Mouse (Mus musculus) monocyte, adult 2 months (primary cell): ENCODE measurements around the gene Odf3l2.

ENCODE experiments used
- DNase-seq, 2 experiments: peaks; one replicate each; pipeline ENCODE4 v3.0.0; 2022; ENCODE audit warnings: low spot score in 2 of 2, low read depth in 1 of 2

The Odf3l2 gene

GRCm38 (mm10) chr10:79631432-79631831 lies 14.1 kb downstream of the Odf3l2 start:
- no peak for DNase-seq

DNA sequence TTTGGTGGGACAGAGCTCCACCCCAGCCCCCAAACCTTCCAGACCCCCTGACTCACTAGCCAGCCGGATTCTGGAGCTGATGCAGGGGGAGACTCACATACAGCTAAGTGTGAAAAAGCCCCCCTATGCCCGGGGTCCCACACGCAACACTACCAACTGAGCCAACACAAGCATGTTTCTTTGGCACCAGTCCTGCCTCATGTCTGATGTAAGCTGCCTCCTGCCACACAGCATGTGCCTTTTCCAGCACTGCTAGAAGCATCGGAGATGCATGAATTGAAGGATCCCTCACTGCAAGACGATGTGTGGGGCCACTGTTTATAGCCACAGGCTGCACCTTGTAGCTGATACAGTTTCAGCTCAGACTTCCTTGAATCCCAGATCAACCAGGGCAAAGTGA lies 17.2 kb downstream of the Odf3l2 start:
- DNase-seq: no peak

DNA sequence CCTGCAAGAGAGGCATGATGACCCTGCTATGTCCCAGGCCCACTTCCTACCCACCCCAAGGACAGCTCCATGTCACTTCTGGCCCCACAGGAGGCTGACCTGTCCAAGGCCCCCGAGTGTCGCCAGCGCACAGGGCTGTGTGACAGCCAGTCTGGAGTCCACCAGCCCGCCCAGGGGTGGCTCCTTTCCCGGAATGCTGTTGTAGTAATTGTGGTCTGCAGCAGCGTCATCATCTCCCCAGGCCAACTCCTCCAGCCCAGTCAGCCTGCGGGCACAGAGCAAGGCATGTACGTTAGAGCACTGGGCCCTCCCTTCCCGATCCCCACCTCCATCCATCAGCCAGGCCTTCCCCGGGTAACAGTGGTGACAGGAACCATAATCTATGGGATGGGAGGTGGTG lies 19.4 kb downstream of the Odf3l2 start:
- DNase-seq: no peak

- DNase-seq: no peak
Measured at GRCm38 (mm10) chr10:79625398-79625797, 20.1 kb downstream of the Odf3l2 start.

- no peak for DNase-seq
Measured at GRCm38 (mm10) chr10:79623950-79624349, 21.6 kb downstream of the Odf3l2 start.

DNA sequence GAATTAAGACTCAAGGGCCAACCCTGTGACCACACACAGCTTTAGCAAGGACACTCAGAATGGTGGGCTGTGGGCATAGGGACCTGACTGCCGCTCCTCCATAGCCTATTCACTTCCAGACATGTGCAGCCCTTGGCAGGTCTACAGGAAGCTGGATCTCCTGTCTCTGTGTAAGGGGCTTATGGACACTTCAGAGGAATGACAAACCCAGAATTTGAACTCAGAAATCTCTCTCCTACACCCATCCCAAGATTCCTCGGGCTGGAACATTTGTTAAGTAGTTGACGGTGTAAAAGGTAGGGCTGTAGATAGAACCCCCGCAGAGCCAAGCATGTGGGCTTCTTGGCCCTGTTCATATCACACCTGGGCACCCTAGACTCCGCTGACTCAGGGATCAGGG lies 29.2 kb downstream of the Odf3l2 start:
- DNase-seq: no peak

GRCm38 (mm10) chr10:79615860-79616259 lies 29.7 kb downstream of the Odf3l2 start:
- no peak for DNase-seq

GRCm38 (mm10) chr10:79614305-79614643 lies 31.3 kb downstream of the Odf3l2 start:
- no peak for DNase-seq

- no peak for DNase-seq
Measured at GRCm38 (mm10) chr10:79613578-79614304, 31.8 kb downstream of the Odf3l2 start, which contains the start of gene C2cd4c. TSS of gene C2cd4c (minus strand) at chr10:79614025.

DNA sequence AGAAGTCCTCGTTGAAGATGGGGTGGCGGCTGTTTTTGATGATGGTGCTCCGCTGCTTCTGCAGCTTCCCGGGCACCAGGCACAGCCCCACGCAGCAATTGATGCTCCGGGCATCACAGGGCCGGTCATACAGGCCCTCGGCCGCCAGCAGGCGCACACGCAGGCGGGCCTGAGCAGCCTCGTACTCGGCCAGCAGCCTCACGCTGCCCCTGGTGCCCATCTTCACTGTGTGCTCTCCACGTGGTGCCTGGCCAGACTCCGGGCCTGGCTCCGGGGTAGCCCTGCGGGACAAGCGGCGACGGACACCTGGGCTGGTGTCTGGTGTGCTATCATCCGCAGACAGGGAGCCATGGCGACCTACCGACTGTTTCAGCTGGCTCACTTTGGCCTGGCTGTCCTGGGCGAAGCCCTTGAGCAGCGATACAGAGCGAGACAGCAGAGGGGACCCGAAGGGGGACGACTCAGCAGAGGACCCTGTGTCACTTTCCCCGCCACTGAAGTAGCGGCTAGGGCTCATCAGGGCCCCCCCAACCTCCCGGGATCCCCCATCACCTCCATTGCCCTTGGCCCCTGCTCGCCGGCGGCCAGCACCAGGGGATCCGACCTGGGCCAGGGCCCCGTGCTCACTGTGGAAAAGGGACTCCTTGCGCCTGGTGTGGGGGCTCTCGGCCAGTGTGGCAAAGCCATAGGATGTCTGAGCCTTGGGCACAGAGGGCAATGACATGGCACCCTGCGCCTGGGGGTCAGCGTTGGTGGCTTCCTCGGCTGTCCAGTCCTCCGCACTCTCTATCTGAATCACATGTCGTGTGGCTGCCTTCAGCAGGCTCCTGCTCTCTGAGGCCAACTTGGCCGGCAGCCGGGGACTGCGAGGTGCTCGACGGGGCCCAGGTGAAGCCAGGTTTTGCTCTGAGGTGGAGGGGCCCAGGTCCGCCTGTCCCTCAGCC lies 33.1 kb downstream of the Odf3l2 start:
- no peak for DNase-seq

DNA sequence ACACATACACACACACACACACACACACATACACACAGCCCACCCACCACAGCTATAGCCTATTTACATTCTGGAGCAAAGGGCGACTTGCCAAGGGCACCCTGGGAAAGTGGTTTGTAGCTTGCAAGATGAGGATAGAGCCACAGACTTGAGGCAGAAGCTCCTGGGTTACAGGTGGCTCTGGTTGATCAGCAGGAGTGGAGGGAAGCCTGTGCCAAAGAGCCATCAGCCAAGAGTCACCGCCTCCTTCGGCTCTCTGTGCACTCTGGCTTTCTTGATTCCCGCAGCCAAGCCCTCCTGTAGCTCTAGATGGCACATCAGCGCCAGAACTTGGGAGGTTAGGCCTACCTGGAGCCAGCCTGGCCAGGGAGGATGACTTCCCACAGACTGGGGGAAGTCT lies 34.2 kb downstream of the Odf3l2 start:
- no peak for DNase-seq

GRCm38 (mm10) chr10:79609276-79609675 lies 36.3 kb downstream of the Odf3l2 start:
- DNase-seq: no peak

GRCm38 (mm10) chr10:79607892-79608291 lies 37.6 kb downstream of the Odf3l2 start:
- DNase-seq: no peak

GRCm38 (mm10) chr10:79606537-79606936 lies 39.0 kb downstream of the Odf3l2 start:
- no peak for DNase-seq

GRCm38 (mm10) chr10:79597936-79598230 lies 47.7 kb downstream of the Odf3l2 start:
- DNase-seq: no peak

DNA sequence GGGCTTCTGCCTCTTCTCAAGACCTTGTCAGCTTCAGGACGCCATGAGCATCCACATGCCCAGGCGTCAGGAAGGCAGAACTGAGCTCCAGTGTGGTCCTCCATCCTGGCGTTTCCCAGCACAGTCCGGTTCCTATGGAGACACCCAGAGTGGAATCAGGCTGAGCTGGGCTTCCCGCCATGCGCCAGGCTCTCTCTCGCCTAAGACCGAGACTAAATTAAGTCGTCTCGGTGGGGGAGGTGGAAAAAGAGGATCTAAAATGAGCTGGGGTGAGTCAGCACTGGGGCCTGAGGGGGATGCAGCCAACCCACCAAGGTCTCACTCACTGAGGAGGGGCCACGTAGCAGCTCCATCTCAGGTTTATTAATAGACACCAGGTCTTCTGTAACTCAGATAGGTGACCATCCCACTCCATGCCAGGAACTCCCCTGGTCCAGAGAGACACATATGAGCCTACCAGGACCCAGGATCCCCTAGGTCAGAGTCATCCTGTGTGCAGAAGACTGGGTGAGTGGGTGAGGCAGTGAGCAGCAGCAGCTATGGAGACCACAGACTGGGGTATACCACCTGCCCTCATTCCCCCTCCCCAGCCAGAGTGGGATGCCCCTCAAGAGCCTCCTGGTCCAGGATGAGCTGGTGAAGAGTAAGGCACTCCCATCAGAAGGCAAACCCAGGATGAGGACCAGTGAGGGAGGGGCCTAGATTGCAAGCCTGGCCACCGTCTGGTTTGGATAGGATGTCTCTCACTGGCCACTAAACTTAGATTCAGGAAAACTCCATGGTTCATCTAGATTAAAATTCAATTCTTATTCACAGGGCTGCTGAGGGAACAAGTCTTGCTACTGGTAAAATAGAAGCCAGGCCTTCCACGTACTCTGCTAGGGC lies 48.2 kb downstream of the Odf3l2 start:
- no peak for DNase-seq

- DNase-seq: no peak
Measured at GRCm38 (mm10) chr10:79595590-79595929, 50.0 kb downstream of the Odf3l2 start.

DNA sequence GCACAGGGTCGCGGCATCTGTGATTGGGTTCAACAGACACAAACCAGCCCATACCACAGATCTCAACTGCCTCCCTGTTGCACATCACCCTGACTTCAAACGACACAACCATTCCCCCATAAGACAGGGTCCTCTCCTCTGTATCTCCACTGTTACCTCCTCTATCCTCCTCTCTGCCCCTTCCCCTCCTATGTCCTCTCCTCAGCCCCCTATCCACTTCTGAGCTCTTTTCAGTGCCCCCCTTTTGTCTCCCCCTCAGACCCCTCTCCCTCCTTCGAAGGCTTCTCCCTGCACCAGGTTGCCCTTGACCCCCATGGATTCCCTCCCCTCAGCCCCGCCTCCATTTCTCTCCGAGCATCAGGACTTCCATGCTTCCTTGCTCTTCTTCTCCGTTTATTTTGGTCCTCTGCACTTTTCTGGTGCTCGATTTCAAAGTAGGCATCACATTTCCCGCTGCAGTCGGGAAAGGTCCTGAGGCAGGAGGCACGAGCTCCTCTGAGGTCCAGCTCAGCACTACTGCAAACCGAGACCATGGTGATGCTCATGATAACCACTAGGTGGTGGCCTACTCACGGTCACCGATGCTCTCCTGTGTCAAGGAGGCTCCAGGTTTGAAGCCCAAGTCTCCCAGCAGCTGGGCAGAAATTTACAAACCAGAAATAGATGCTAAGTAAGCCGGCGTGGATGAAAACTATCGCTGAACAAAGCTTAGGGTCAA lies 50.5 kb downstream of the Odf3l2 start:
- DNase-seq: no peak

- DNase-seq: no peak
Measured at GRCm38 (mm10) chr10:79594111-79594510, 51.4 kb downstream of the Odf3l2 start.

DNA sequence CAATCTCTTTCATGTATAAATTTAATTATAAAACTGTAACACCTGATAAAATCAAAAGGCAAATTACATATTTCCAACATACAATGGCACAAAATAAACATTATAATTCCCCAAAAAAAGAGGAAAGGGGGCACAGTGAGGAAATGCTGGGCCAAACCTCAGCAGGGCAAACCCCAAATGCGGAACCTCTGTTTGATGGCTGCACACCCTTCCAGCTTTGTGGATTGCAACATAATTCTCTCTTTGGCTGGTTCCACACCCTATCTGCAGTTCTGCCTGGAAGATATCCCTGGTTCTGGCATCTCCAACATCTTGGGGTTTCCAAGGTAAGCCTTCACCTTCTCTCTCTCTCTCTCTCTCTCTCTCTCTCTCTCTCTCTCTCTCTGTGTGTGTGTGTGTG lies 54.8 kb downstream of the Odf3l2 start:
- no peak for DNase-seq
